Mouse (Mus musculus): ENCODE measurements around the gene Sox10. TPM values are rescaled to one million over a fixed set of nuclear protein-coding genes. Genes with fewer than 3 reads are reported as not detected.

Gene Sox10
- polyA plus RNA-seq, 1 experiment from 2014 or later: 11.4 TPM

DNA sequence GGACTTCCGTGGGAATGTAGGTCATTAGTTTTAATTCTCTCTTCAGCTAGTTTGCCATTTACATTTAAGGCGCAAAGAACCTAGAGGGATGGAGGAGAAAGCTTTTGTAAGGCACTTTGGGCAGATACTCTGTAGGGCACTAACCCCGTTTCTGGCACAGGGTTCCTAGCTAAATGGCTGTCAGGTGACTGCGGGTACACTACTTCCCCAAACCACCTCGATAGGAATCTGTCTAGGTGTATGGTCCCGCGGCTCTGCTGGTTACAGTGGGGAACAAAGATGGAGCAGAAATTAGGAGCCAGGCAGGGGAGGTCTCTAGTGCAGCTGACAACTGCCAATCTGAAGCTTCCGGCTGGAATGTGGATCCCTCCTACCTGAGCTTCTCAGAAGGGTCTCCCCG lies 55.0 kb downstream of the Sox10 start:
- Histone ChIP-seq H3K4me1 (peaks cover 50% of the 10 kb centered on the region), H3K4me3 (peak overlapping the region; percentile 85), H3K27me3 (replicated peaks; ENCODE audit: low read depth, poor library complexity, severe bottlenecking) (peaks cover 21% of the 10 kb centered on the region), H3K27ac (replicated peaks) (no peak overlapping the region), H3K36me3 (replicated peaks) (peaks cover 17% of the 10 kb centered on the region), H3K9me3 (no peaks in the 10 kb centered on the region)
- DNase-seq (ENCODE audit: low spot score): no peak
- 15% methylated on average over 9 of the region's 9 CpGs for WGBS

DNA sequence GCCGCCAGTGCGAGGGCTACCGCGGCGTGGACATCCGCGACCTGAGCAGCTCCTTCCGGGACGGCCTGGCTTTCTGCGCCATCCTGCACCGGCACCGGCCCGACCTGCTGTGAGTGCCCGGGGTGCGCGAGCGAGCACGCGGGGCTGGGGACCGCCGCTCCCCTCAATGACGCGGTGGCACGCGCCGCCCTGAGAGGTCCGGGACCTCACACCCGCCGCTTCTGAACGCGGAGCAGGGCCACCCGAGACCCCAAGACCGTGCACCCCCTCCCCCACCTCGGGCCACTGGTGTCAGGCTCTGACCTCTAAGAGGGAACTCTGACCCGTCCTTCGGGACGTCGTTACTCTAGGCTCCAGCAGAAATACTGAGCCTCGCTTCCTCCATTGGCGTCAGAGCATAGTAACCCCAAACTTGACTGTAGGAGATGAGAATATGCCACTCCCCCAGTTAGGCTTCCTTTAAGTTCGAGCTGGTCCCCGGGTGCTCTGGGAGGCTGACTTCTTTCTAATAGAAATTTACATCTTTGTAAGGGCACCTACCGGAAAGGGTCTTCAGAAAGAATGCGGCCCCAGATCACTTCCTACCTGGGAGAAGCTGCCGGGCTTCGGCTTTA lies 55.6 kb downstream of the Sox10 start:
- Histone ChIP-seq H3K4me3 (peak overlapping the region; percentile 85), H3K36me3 (replicated peaks) (peaks cover 11% of the 10 kb centered on the region), H3K9me3 (no peaks in the 10 kb centered on the region), H3K4me1 (peaks cover 46% of the 10 kb centered on the region), H3K27me3 (replicated peaks; ENCODE audit: low read depth, poor library complexity, severe bottlenecking) (peaks cover 21% of the 10 kb centered on the region), H3K27ac (replicated peaks) (peak overlapping the region; percentile 92)
- WGBS: under 1% methylated on average over 46 of the region's 46 CpGs
- DNase-seq (ENCODE audit: low spot score): no peak

DNA sequence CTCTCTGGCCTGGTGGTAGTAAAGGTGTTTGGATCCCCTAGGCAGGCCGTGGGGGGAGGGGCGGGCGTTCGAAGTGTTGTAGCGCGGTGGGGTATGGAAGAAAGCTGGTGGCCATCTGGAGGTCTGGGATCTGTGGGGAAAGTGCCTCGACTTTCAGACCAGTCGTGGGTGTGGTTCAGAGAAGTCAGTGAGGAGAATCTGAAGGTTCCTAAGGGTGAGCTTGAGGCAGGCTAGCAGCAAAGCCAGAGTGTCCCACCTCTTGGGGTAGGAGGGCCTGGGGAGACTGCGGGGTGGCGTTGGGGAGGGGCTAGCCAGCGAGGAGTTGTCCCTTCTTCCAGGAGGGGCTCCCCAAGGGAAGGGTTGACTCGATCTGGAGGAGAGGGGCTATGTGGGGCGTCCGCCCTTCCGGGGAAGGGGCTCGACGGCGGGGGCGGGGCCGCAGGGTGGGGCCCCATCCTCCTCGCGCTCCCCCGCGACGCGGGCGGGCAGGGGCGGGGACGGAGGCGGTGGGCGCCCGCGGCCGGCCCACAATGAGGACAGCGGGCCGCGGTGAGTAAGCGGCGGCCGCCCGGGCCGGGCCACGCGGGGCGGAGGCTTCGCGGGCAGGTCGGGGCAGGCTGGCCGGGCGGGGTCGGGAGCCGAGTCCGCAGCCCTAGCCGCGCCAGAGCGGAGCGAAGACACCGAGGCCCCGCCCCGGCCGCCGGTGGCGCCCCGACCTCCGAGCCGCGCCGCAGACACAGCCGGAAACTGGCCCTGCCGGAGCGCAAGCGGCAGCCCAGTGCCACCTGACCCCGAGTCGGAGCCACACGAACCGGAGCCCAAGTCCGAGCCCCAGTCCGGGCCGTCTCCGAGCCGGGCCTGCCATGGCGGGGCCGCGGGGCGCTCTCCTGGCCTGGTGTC lies 56.4 kb downstream of the Sox10 start, which contains the start of gene Micall1:
Gene Micall1 (plus strand): TSS at position 478 of the 900 bp plus-strand sequence.
- peaks cover 46% of the 10 kb centered on the region for H3K4me1 ChIP-seq
- H3K4me3 ChIP-seq: peak within 1 kb of the TSS; percentile 85
- H3K27me3 ChIP-seq (replicated peaks; ENCODE audit: low read depth, poor library complexity, severe bottlenecking): peaks cover 21% of the 10 kb centered on the region
- under 1% methylated on average over 85 of the region's 85 CpGs for WGBS
- H3K9me3 ChIP-seq: no peaks in the 10 kb centered on the region
- DNase-seq (ENCODE audit: low spot score): peak; percentile 76
- peak within 1 kb of the TSS; percentile 92 for H3K27ac ChIP-seq (replicated peaks)
- H3K36me3 ChIP-seq (replicated peaks): peaks cover 10% of the 10 kb centered on the region

DNA sequence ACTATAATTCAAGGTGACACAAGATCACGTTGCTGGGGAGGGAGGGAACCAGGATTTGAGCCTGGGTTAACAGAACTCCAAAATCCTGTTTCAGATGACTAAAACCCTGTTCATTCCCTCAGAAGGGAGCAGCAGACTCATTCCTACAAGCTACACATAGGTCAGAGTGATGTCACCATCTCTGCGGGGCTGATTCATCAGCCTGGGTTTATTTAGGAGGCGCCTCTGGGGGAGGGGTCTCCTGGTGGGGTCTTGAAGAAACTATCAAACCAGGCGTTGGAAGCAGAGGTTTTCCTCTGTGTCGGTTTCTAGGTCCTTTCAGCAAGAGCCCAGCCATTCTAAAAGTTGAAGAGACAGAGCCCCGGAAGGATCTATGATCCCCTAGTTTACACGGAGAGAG lies 57.1 kb downstream of the Sox10 start:
- H3K4me3 ChIP-seq: peak overlapping the region; percentile 85
- H3K27ac ChIP-seq (replicated peaks): peak overlapping the region; percentile 92
- H3K9me3 ChIP-seq: no peaks in the 10 kb centered on the region
- no peak for DNase-seq (ENCODE audit: low spot score)
- H3K36me3 ChIP-seq (replicated peaks): peaks cover 7% of the 10 kb centered on the region
- WGBS: 16% methylated on average over 7 of the region's 7 CpGs
- peaks cover 21% of the 10 kb centered on the region for H3K27me3 ChIP-seq (replicated peaks; ENCODE audit: low read depth, poor library complexity, severe bottlenecking)
- peaks cover 46% of the 10 kb centered on the region for H3K4me1 ChIP-seq

DNA sequence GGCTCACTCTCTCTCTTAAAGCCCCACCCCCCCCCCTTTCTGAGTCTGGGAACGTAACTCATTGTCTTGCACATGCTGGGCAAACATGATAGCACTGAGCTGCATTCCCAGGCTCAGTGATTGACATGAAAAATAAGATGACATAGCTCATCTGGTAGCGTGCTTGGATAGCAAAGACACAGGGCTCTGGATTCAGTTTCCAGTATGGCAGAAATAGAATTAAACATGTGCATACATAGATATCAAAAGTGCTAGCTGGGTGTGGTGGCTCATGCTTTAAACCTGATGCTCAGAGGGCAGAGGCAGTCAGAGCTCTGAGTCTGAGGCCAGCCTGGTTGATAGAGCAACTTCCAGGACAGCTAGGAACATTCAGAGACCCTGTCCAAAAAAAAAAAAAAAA lies 59.2 kb downstream of the Sox10 start:
- Histone ChIP-seq H3K4me1 (peaks cover 56% of the 10 kb centered on the region), H3K27ac (replicated peaks) (no peak overlapping the region), H3K4me3 (no peak overlapping the region), H3K36me3 (replicated peaks) (no peaks in the 10 kb centered on the region), H3K27me3 (replicated peaks; ENCODE audit: low read depth, poor library complexity, severe bottlenecking) (peaks cover 15% of the 10 kb centered on the region), H3K9me3 (no peaks in the 10 kb centered on the region)
- no peak for DNase-seq (ENCODE audit: low spot score)
- 58% methylated on average over 2 of the region's 2 CpGs for WGBS

Other genes with a start within 250 kb of the Sox10 start
- gene Lgals1, start 238.5 kb downstream of the Sox10 start, polyA plus RNA-seq (2016; fragmentation: Nextera tagmentation; extraction: Ambion mirVana): 241 and 316 TPM in 2 replicates
- 69.2 and 71.5 TPM in 2 replicates for gene Nol12, start 230.3 kb downstream of the Sox10 start, polyA plus RNA-seq (2016; fragmentation: Nextera tagmentation; extraction: Ambion mirVana)
- gene Triobp, start 217.5 kb downstream of the Sox10 start, polyA plus RNA-seq (2016; fragmentation: Nextera tagmentation; extraction: Ambion mirVana): 46.7 and 49.4 TPM in 2 replicates
- 371 and 392 TPM in 2 replicates for gene H1f0, start 136.8 kb downstream of the Sox10 start, polyA plus RNA-seq (2016; fragmentation: Nextera tagmentation; extraction: Ambion mirVana)
- not detected in 2 replicates for gene Galr3, start 123.4 kb downstream of the Sox10 start, polyA plus RNA-seq (2016; fragmentation: Nextera tagmentation; extraction: Ambion mirVana)
- 57.7 and 61.8 TPM in 2 replicates for gene Ankrd54, start 102.3 kb downstream of the Sox10 start, polyA plus RNA-seq (2016; fragmentation: Nextera tagmentation; extraction: Ambion mirVana)
- gene Eif3l, start 90.1 kb downstream of the Sox10 start, polyA plus RNA-seq (2016; fragmentation: Nextera tagmentation; extraction: Ambion mirVana): 280 and 287 TPM in 2 replicates
- gene Micall1, start 56.3 kb downstream of the Sox10 start, polyA plus RNA-seq (2016; fragmentation: Nextera tagmentation; extraction: Ambion mirVana): 7.3 and 7.4 TPM in 2 replicates
- gene Polr2f, start 24.2 kb downstream of the Sox10 start, polyA plus RNA-seq (2016; fragmentation: Nextera tagmentation; extraction: Ambion mirVana): 414 and 440 TPM in 2 replicates
- 8.0 and 8.2 TPM in 2 replicates for gene 1700088E04Rik, start 24.0 kb downstream of the Sox10 start, polyA plus RNA-seq (2016; fragmentation: Nextera tagmentation; extraction: Ambion mirVana)
- gene Pick1, start 63.9 kb upstream of the Sox10 start, polyA plus RNA-seq (2016; fragmentation: Nextera tagmentation; extraction: Ambion mirVana): 45.6 and 50.1 TPM in 2 replicates
- gene Gm49486, start 64.2 kb upstream of the Sox10 start, polyA plus RNA-seq (2016; fragmentation: Nextera tagmentation; extraction: Ambion mirVana): 0.29 and 0.35 TPM in 2 replicates
- 0.16 and 0.34 TPM in 2 replicates for gene Slc16a8, start 89.5 kb upstream of the Sox10 start, polyA plus RNA-seq (2016; fragmentation: Nextera tagmentation; extraction: Ambion mirVana)
- 2.5 and 6.0 TPM in 2 replicates for gene Baiap2l2, start 120.3 kb upstream of the Sox10 start, polyA plus RNA-seq (2016; fragmentation: Nextera tagmentation; extraction: Ambion mirVana)
- gene Pla2g6, start 163.2 kb upstream of the Sox10 start, polyA plus RNA-seq (2016; fragmentation: Nextera tagmentation; extraction: Ambion mirVana): 18.4 and 20.4 TPM in 2 replicates
- gene Maff, start 181.4 kb upstream of the Sox10 start, polyA plus RNA-seq (2016; fragmentation: Nextera tagmentation; extraction: Ambion mirVana): 1.2 and 1.8 TPM in 2 replicates
- gene Tmem184b, start 238.3 kb upstream of the Sox10 start, polyA plus RNA-seq (2016; fragmentation: Nextera tagmentation; extraction: Ambion mirVana): 57.7 and 58.9 TPM in 2 replicates

Data from embryonic facial prominence, embryonic 10.5 days (tissue).